Mouse (Mus musculus) forebrain, embryonic 12.5 days (tissue): ENCODE data around the gene Tnni2. TPM values are rescaled to one million over a fixed set of nuclear protein-coding genes. Genes with fewer than 3 reads are reported as not detected.
"Not testable (repeated sequence)": the region's sequence is repeated elsewhere in the genome, so short reads cannot be mapped to it uniquely, and the experiment has no call there.

Experiments
- ATAC-seq: fragments of 200-750 bp; cut with Nextera tagmentation; 2 replicates; pipeline ENCODE4 v1.8.0; 2017; ENCODE audit warnings: moderate TSS enrichment; ENCODE audit not compliant: low FRiP score
- H3K27ac ChIP-seq: fragments of 300-500 bp; sonication (generic); 2 replicates; pipeline ENCODE4 v1.5.1; 2016; ENCODE audit warnings: mild to moderate bottlenecking
- H3K27me3 ChIP-seq: fragments of 300-500 bp; sonication (generic); 2 replicates; pipeline ENCODE4 v1.6.1; 2016; ENCODE audit warnings: mild to moderate bottlenecking
- H3K36me3 ChIP-seq: fragments of 300-500 bp; sonication (generic); replicated peaks from 2 replicates; pipeline ENCODE4 v1.6.1; 2016; ENCODE audit warnings: mild to moderate bottlenecking
- H3K4me1 ChIP-seq: fragments of 300-500 bp; sonication (generic); 2 replicates; pipeline ENCODE4 v1.6.1; 2016
- H3K4me2 ChIP-seq: fragments of 300-500 bp; sonication (generic); 2 replicates; pipeline ENCODE4 v1.6.1; 2016; ENCODE audit warnings: mild to moderate bottlenecking, moderate library complexity
- H3K4me3 ChIP-seq: fragments of 300-500 bp; sonication (generic); replicated peaks from 2 replicates; pipeline ENCODE4 v1.5.1; 2016; ENCODE audit warnings: mild to moderate bottlenecking
- H3K9ac ChIP-seq: fragments of 300-500 bp; sonication (generic); 2 replicates; pipeline ENCODE4 v1.6.1; 2016; ENCODE audit warnings: mild to moderate bottlenecking
- H3K9me3 ChIP-seq: fragments of 300-500 bp; sonication (generic); 2 replicates; pipeline ENCODE4 v1.6.1; 2016
- WGBS: fragments of 180-500 bp; shearing (Covaris S2); methylation state at CpG from one replicate; pipeline ENCODE4 v1.1.7; 2016; 5-methylcytosine and 5-hydroxymethylcytosine counted together
- polyA plus RNA-seq: library from polyadenylated mRNA; unstranded; fragments of >200 nt; fragmentation: Nextera tagmentation; extraction: Ambion mirVana; gene quantifications from 2 replicates; pipeline ENCODE4 v1.2.1, GENCODE M21; 2016

Tnni2 gene
- polyA plus RNA-seq = 1.3 TPM in 1 of 2 replicates, not detected in the other

- Histone ChIP-seq H3K36me3 (no peaks in the 10 kb centered on the region), H3K27ac (no peak within 1 kb of the TSS), H3K27me3 (no peaks in the 10 kb centered on the region), H3K4me2 (no peak within 1 kb of the TSS), H3K4me3 (no peak within 1 kb of the TSS), H3K9me3 (no peaks in the 10 kb centered on the region), H3K9ac (no peak within 1 kb of the TSS), H3K4me1 (peaks cover 4% of the 10 kb centered on the region; the same call in 1 of the 2 replicates)
- 81% methylated on average over 9 of the region's 9 CpGs for WGBS
- ATAC-seq = no peak
Measured at GRCm38 (mm10) chr7:142441585-142441984, at the start of gene Tnni2. TSS of gene Tnni2 (plus strand) at chr7:142441808.

GRCm38 (mm10) chr7:142393191-142393590 is 48.4 kb upstream of the Tnni2 start:
- Histone ChIP-seq H3K27ac (no peak overlapping the region), H3K9me3 (no peaks in the 10 kb centered on the region), H3K36me3 (no peaks in the 10 kb centered on the region), H3K4me3 (no peak overlapping the region), H3K27me3 (peaks cover 15% of the 10 kb centered on the region), H3K9ac (no peak overlapping the region), H3K4me1 (0 out of 2 replicates have a peak, but pooled peaks cover 2% of the 10 kb centered on the region), H3K4me2 (no peak overlapping the region)
- 33% methylated on average over 4 of the region's 4 CpGs for WGBS
- ATAC-seq = no peak

GRCm38 (mm10) chr7:142394261-142395190 is 47.1 kb upstream of the Tnni2 start:
- Histone ChIP-seq H3K9ac (no peak overlapping the region), H3K27me3 (peaks cover 22% of the 10 kb centered on the region), H3K27ac (no peak overlapping the region), H3K36me3 (no peaks in the 10 kb centered on the region), H3K9me3 (no peaks in the 10 kb centered on the region), H3K4me3 (no peak overlapping the region), H3K4me2 (no peak overlapping the region), H3K4me1 (no peaks in the 10 kb centered on the region)
- no peak for ATAC-seq
- WGBS = 77% methylated on average over 6 of the region's 6 CpGs

GRCm38 (mm10) chr7:142395472-142395871 is 46.1 kb upstream of the Tnni2 start:
- Histone ChIP-seq H3K9me3 (no peaks in the 10 kb centered on the region), H3K4me2 (no peak overlapping the region), H3K4me3 (no peak overlapping the region), H3K9ac (no peak overlapping the region), H3K4me1 (peaks cover 2% of the 10 kb centered on the region; the same call in 1 of the 2 replicates), H3K36me3 (no peaks in the 10 kb centered on the region), H3K27ac (no peak overlapping the region), H3K27me3 (peaks cover 19% of the 10 kb centered on the region)
- no peak for ATAC-seq
- 81% methylated on average over 4 of the region's 4 CpGs for WGBS

GRCm38 (mm10) chr7:142396611-142397010 is 45.0 kb upstream of the Tnni2 start:
- H3K27me3 ChIP-seq = peaks cover 13% of the 10 kb centered on the region; the same call in 1 of the 2 replicates
- no peaks in the 10 kb centered on the region for H3K9me3 ChIP-seq
- H3K4me3 ChIP-seq = no peak overlapping the region
- ATAC-seq = no peak
- H3K4me1 ChIP-seq = peaks cover 11% of the 10 kb centered on the region
- 100% methylated on average over 1 of the region's 1 CpGs for WGBS
- H3K4me2 ChIP-seq = no peak overlapping the region
- no peaks in the 10 kb centered on the region for H3K36me3 ChIP-seq
- H3K9ac ChIP-seq = no peak overlapping the region
- no peak overlapping the region for H3K27ac ChIP-seq

- Histone ChIP-seq H3K36me3 (no peaks in the 10 kb centered on the region), H3K9ac (no peak overlapping the region; the same call in 1 of the 2 replicates), H3K4me3 (no peak overlapping the region), H3K4me1 (peaks cover 11% of the 10 kb centered on the region), H3K4me2 (no peak overlapping the region), H3K9me3 (no peaks in the 10 kb centered on the region), H3K27ac (no peak overlapping the region), H3K27me3 (peaks cover 10% of the 10 kb centered on the region; the same call in 1 of the 2 replicates)
- WGBS = 73% methylated on average over 2 of the region's 2 CpGs
- no peak for ATAC-seq
Measured at GRCm38 (mm10) chr7:142398052-142398451, 43.6 kb upstream of the Tnni2 start.

GRCm38 (mm10) chr7:142399250-142399649 is 42.4 kb upstream of the Tnni2 start:
- Histone ChIP-seq H3K27ac (no peak overlapping the region), H3K4me1 (peaks cover 11% of the 10 kb centered on the region), H3K4me3 (no peak overlapping the region), H3K9ac (no peak overlapping the region), H3K4me2 (no peak overlapping the region), H3K27me3 (peaks cover 10% of the 10 kb centered on the region; the same call in 1 of the 2 replicates), H3K36me3 (no peaks in the 10 kb centered on the region), H3K9me3 (no peaks in the 10 kb centered on the region)
- no peak for ATAC-seq
- WGBS = 95% methylated on average over 1 of the region's 1 CpGs

- H3K4me3 ChIP-seq = no peak overlapping the region
- no peaks in the 10 kb centered on the region for H3K36me3 ChIP-seq
- no peak overlapping the region for H3K4me2 ChIP-seq
- peaks cover 11% of the 10 kb centered on the region for H3K4me1 ChIP-seq
- H3K9ac ChIP-seq = no peak overlapping the region
- WGBS = 52% methylated on average over 7 of the region's 7 CpGs
- no peak overlapping the region for H3K27ac ChIP-seq
- no peaks in the 10 kb centered on the region for H3K9me3 ChIP-seq
- peaks cover 10% of the 10 kb centered on the region; the same call in 1 of the 2 replicates for H3K27me3 ChIP-seq
- no peak for ATAC-seq
Measured at GRCm38 (mm10) chr7:142400112-142400749, 41.4 kb upstream of the Tnni2 start.

- ATAC-seq = no peak
- Histone ChIP-seq H3K4me1 (peaks cover 11% of the 10 kb centered on the region), H3K27ac (no peak overlapping the region), H3K27me3 (peaks cover 10% of the 10 kb centered on the region; the same call in 1 of the 2 replicates), H3K4me2 (no peak overlapping the region), H3K4me3 (no peak overlapping the region), H3K9ac (no peak overlapping the region), H3K9me3 (no peaks in the 10 kb centered on the region), H3K36me3 (no peaks in the 10 kb centered on the region)
- WGBS = 6% methylated on average over 7 of the region's 7 CpGs
Measured at GRCm38 (mm10) chr7:142400750-142401142, 40.9 kb upstream of the Tnni2 start.

GRCm38 (mm10) chr7:142403591-142403990 is 38.0 kb upstream of the Tnni2 start:
- no peaks in the 10 kb centered on the region for H3K36me3 ChIP-seq
- H3K27ac ChIP-seq = no peak overlapping the region
- peaks cover 10% of the 10 kb centered on the region; the same call in 1 of the 2 replicates for H3K27me3 ChIP-seq
- H3K9me3 ChIP-seq = no peaks in the 10 kb centered on the region
- H3K4me2 ChIP-seq = no peak overlapping the region
- 87% methylated on average over 4 of the region's 4 CpGs for WGBS
- peaks cover 11% of the 10 kb centered on the region for H3K4me1 ChIP-seq
- ATAC-seq = no peak
- H3K9ac ChIP-seq = no peak overlapping the region
- H3K4me3 ChIP-seq = no peak overlapping the region

- not testable (repeated sequence) for H3K4me2 ChIP-seq, H3K27ac ChIP-seq, H3K9ac ChIP-seq, H3K36me3 ChIP-seq, H3K9me3 ChIP-seq, H3K27me3 ChIP-seq, H3K4me3 ChIP-seq, ATAC-seq
- peaks cover 11% of the 10 kb centered on the region for H3K4me1 ChIP-seq
- 87% methylated on average over 5 of the region's 5 CpGs for WGBS
Measured at GRCm38 (mm10) chr7:142405134-142405533, 36.5 kb upstream of the Tnni2 start.

- Histone ChIP-seq H3K4me2 (no peak overlapping the region), H3K27me3 (no peaks in the 10 kb centered on the region), H3K36me3 (no peaks in the 10 kb centered on the region), H3K9me3 (no peaks in the 10 kb centered on the region), H3K9ac (no peak overlapping the region), H3K27ac (no peak overlapping the region), H3K4me1 (no peaks in the 10 kb centered on the region), H3K4me3 (no peak overlapping the region)
- WGBS = 71% methylated on average over 4 of the region's 4 CpGs
- ATAC-seq = no peak
Measured at GRCm38 (mm10) chr7:142407935-142408334, 33.7 kb upstream of the Tnni2 start.
